Mouse (Mus musculus): Measurements from ENCODE around the gene Hnrnpc. TPM values are rescaled to one million over a fixed set of nuclear protein-coding genes. Genes with fewer than 3 reads are reported as not detected.

The Hnrnpc gene
- 764 and 797 TPM in 2 replicates for polyA plus RNA-seq (2016; fragmentation: Nextera tagmentation; extraction: Ambion mirVana)

DNA sequence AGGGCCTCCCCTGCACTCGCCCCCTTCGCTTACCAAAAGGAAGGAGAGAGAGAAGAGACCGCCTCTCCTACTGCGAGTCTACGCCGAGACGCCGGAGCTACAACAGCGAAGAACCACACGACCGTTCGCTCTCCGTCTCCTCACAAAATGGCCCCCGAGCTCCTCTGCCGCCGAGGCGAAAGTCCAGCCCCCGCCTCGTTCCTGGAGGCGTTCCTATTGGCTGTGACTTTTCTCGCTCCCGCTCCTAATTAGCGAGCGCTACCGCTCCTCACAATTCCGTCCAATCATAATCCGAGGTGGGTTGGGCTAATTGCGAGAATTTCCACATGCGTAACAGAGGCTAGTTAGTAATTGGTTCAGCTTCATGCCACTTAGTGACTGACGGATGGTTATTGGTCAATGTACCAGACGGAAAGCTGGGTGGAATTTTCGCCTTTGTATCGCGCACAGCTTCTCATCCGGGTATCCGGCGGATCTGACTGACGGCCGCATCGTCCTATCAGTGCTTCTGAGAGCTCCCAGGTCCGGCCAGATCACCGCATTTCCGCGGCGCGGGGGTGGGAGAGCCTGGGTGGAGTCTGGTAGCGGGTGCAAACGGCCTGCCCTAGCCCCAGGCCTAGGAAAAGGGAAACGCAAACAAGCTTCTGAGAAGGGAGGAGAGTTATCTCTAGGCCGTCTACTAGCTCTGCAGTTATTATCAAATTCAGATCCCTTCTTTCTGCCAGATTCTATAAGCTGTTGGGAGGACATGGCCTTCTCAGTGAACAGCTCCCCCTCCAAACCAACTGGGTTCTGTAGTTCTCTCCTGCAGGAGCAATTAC, at the start of gene Hnrnpc:
Gene Hnrnpc (minus strand): TSS at position 173 of the 821 bp plus-strand sequence.
- under 1% methylated on average over 50 of the region's 50 CpGs for WGBS
- ATAC-seq (ENCODE audit: low FRiP score, low read depth): peak; percentile 99

GRCm38 (mm10) chr14:52152613-52153012, 48.8 kb upstream of the Hnrnpc start:
- Histone ChIP-seq H3K27me3 (replicated peaks) (no peaks in the 10 kb centered on the region), H3K27ac (no peak overlapping the region), H3K9ac (no peak overlapping the region), H3K4me2 (replicated peaks) (no peak overlapping the region), H3K9me3 (no peaks in the 10 kb centered on the region), H3K4me3 (no peak overlapping the region), H3K36me3 (0 out of 2 replicates have a peak, but pooled peaks cover under 1% of the 10 kb centered on the region), H3K4me1 (no peaks in the 10 kb centered on the region)
- WGBS: 51% methylated on average over 3 of the region's 3 CpGs
- no peak for ATAC-seq (ENCODE audit: low FRiP score, low read depth)

More for the DNA sequence above, at the start of gene Hnrnpc:
- H3K4me3 ChIP-seq: peak within 1 kb of the TSS; percentile 86
- peak within 1 kb of the TSS; percentile 88 for H3K27ac ChIP-seq
- no peaks in the 10 kb centered on the region for H3K9me3 ChIP-seq
- H3K9ac ChIP-seq: peak within 1 kb of the TSS; percentile 96
- H3K36me3 ChIP-seq: peaks cover 4% of the 10 kb centered on the region
- no peaks in the 10 kb centered on the region for H3K27me3 ChIP-seq (replicated peaks)
- H3K4me2 ChIP-seq (replicated peaks): peak within 1 kb of the TSS; percentile 71
- peaks cover 25% of the 10 kb centered on the region for H3K4me1 ChIP-seq

DNA sequence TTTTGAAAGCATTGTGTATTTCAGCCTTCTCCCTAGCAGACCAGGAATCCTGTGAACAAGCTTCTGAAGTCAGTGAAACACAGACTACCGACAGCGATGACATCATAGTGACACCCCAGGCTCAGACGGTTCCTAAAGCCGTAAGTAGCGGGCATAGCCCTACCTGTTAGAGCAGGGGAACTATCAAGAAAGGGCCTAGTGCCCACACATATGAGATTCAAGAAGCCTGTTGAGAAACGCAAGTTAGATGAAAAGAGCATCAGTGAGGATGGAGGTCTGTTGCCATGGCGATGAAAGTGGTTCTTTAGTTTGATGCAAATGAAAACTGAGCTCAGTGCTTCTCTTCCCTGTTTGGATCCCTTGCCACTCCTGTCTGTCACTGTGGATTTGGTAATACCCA, 48.4 kb upstream of the Hnrnpc start:
- no peaks in the 10 kb centered on the region for H3K4me1 ChIP-seq
- H3K9me3 ChIP-seq: no peaks in the 10 kb centered on the region
- H3K27me3 ChIP-seq (replicated peaks): no peaks in the 10 kb centered on the region
- no peak overlapping the region for H3K4me2 ChIP-seq (replicated peaks)
- WGBS: 36% methylated on average over 7 of the region's 7 CpGs
- no peaks in the 10 kb centered on the region for H3K36me3 ChIP-seq
- no peak overlapping the region for H3K4me3 ChIP-seq
- H3K27ac ChIP-seq: no peak overlapping the region
- ATAC-seq (ENCODE audit: low FRiP score, low read depth): no peak
- no peak overlapping the region for H3K9ac ChIP-seq

DNA sequence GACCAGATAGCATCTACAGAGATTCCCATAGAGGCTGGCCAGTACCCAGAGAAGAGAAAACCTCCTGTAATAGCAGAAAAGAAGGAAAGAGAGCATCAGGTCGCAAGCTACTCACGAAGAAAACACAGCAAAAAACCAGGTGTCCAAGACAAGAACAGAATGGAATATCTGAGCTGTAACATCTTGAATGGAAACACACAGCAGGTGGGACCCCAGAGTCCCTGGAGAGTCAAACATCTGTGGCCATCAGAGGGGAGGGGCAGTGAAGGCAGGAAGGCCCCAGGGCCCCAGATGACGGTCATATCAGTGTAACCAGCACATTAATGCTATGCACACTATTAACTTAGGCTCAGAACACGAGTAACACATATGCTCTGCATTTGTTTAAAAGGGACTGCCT, 46.1 kb upstream of the Hnrnpc start:
- no peaks in the 10 kb centered on the region for H3K27me3 ChIP-seq (replicated peaks)
- H3K4me2 ChIP-seq (replicated peaks): no peak overlapping the region
- no peaks in the 10 kb centered on the region for H3K4me1 ChIP-seq
- ATAC-seq (ENCODE audit: low FRiP score, low read depth): no peak
- no peak overlapping the region for H3K4me3 ChIP-seq
- no peaks in the 10 kb centered on the region for H3K36me3 ChIP-seq
- no peak overlapping the region for H3K27ac ChIP-seq
- H3K9me3 ChIP-seq: no peaks in the 10 kb centered on the region
- no peak overlapping the region for H3K9ac ChIP-seq
- WGBS: 58% methylated on average over 4 of the region's 4 CpGs

DNA sequence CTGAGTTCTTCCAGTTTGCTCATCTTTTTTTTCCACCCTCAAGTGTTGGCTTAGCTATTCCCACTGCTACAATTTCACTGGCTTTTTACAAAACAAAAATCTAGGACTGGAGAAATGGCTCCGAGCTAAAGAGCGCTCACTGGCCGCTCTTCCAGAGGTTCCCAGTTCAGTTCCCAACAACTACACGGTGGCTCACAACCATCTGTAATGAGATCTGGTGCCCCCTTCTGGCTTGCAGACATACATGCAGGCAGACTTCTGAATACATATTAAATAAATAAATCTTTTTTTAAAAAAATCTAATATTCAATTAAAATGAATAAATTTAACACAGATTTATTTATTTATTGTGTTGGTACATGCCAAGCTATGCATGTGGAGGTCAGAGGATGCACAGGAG, 42.7 kb upstream of the Hnrnpc start:
- no peak overlapping the region for H3K9ac ChIP-seq
- ATAC-seq (ENCODE audit: low FRiP score, low read depth): no peak
- no peaks in the 10 kb centered on the region for H3K4me1 ChIP-seq
- no peaks in the 10 kb centered on the region for H3K36me3 ChIP-seq
- no peaks in the 10 kb centered on the region for H3K9me3 ChIP-seq
- no peak overlapping the region for H3K4me2 ChIP-seq (replicated peaks)
- no peaks in the 10 kb centered on the region for H3K27me3 ChIP-seq (replicated peaks)
- no peak overlapping the region for H3K4me3 ChIP-seq
- 65% methylated on average over 4 of the region's 4 CpGs for WGBS
- H3K27ac ChIP-seq: no peak overlapping the region

DNA sequence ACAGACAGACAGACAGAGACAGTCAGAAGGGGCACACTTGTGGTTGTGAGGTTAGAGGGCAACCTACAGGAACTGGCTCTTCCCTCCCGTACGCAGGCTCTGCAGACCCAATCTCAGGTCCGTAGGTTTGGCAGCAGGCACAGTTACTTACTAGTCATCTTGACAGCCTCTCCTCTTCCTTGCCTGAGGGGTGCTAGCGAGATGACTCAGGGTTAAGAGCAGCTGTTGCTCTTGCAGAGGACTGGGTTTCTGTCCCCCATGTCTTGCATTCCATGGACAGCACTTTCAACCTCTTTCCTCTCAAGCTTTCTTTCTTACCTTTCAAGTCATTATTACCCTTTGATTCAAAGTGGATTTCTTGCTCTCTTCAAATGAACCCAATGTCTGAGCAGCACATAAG, 40.3 kb upstream of the Hnrnpc start:
- H3K27me3 ChIP-seq (replicated peaks): no peaks in the 10 kb centered on the region
- H3K36me3 ChIP-seq: no peaks in the 10 kb centered on the region
- H3K27ac ChIP-seq: no peak overlapping the region
- H3K4me3 ChIP-seq: no peak overlapping the region
- no peak overlapping the region for H3K9ac ChIP-seq
- H3K4me1 ChIP-seq: no peaks in the 10 kb centered on the region
- ATAC-seq (ENCODE audit: low FRiP score, low read depth): no peak
- no peak overlapping the region for H3K4me2 ChIP-seq (replicated peaks)
- 86% methylated on average over 4 of the region's 4 CpGs for WGBS
- H3K9me3 ChIP-seq: no peaks in the 10 kb centered on the region

DNA sequence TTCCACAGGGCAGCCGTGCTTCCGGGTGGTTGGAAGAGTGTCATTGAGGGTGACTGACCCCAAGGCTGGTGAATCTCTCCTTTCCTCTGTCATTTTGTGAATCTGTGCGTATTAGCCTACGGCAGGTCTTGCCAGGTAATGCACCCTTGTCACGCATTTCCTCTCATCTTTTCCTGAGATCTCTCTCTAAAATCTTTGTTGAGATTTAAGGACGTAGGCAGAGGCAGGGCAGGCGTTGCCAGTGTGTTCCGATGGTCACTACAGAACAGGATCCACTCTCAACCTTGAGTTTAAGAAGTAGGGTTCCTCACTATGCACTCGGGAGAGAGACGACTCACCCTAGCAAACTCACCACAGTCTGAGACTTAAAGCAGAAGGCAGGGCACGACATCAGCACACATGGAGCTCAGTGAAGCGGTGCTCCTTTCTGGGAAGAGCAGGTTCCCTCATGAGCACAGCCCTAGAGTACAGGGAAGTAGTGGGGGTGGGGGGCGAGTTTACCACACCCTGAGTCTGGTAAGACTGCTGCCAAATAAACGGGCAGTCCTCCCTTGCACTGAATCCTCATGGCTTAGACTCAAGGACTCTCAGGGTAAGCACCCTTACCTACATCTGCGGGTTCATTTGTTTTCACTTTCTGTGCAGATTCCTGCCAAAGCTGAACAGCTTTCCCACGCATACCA, 37.8 kb upstream of the Hnrnpc start:
- Histone ChIP-seq H3K4me2 (replicated peaks) (no peak overlapping the region), H3K36me3 (no peaks in the 10 kb centered on the region), H3K9me3 (no peaks in the 10 kb centered on the region), H3K4me3 (no peak overlapping the region), H3K9ac (no peak overlapping the region), H3K27me3 (replicated peaks) (no peaks in the 10 kb centered on the region), H3K27ac (no peak overlapping the region), H3K4me1 (no peaks in the 10 kb centered on the region)
- ATAC-seq (ENCODE audit: low FRiP score, low read depth): no peak
- WGBS: 78% methylated on average over 16 of the region's 16 CpGs

GRCm38 (mm10) chr14:52140577-52141444, 37.0 kb upstream of the Hnrnpc start:
- no peaks in the 10 kb centered on the region for H3K27me3 ChIP-seq (replicated peaks)
- no peaks in the 10 kb centered on the region for H3K36me3 ChIP-seq
- no peak overlapping the region for H3K9ac ChIP-seq
- no peak for ATAC-seq (ENCODE audit: low FRiP score, low read depth)
- H3K27ac ChIP-seq: no peak overlapping the region
- no peaks in the 10 kb centered on the region for H3K9me3 ChIP-seq
- no peak overlapping the region for H3K4me2 ChIP-seq (replicated peaks)
- 59% methylated on average over 19 of the region's 19 CpGs for WGBS
- H3K4me1 ChIP-seq: no peaks in the 10 kb centered on the region
- H3K4me3 ChIP-seq: no peak overlapping the region

DNA sequence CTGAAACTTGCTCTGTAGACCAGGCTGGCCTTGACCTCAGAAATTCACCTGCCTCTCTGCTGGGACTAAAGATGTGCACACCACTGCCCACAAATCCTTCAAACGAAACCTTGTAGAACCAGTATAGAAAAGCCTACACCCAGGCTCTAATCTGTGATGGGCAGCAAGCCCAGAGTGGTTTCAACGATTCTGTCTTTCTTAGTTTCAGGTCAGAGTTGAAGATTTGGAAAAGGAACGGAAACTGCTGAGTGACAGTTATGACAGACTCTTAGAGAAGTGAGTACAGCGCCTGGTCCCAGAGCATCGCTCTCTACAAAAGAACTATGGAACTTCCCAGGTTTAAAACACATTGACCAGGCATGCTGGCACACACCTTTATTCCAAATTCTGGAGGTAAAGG, 29.8 kb upstream of the Hnrnpc start:
- no peak overlapping the region for H3K4me3 ChIP-seq
- no peaks in the 10 kb centered on the region for H3K9me3 ChIP-seq
- H3K4me1 ChIP-seq: no peaks in the 10 kb centered on the region
- no peaks in the 10 kb centered on the region for H3K27me3 ChIP-seq (replicated peaks)
- H3K36me3 ChIP-seq: no peaks in the 10 kb centered on the region
- no peak overlapping the region for H3K4me2 ChIP-seq (replicated peaks)
- no peak overlapping the region for H3K27ac ChIP-seq
- WGBS: 87% methylated on average over 5 of the region's 5 CpGs
- ATAC-seq (ENCODE audit: low FRiP score, low read depth): no peak
- H3K9ac ChIP-seq: no peak overlapping the region

DNA sequence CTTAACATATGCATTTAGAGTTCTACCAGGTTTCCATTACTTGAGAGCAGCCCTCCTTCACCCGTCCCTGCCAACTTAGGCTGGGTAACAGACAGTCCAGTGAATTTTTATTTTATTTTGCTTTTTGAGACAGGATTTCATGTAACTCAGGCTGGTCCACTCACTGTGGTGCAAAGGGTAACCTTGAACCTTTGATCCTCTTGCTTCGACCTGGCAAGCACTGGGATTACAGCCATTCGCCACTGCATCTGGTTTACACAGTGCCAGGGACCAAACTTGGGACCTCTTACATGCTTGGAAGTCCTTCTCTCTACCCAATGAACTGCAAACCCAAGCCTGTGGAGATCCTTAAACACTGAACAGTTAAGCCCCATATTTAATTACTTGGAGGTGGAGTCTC, 20.8 kb upstream of the Hnrnpc start:
- Histone ChIP-seq H3K9me3 (no peaks in the 10 kb centered on the region), H3K4me1 (no peaks in the 10 kb centered on the region)

GRCm38 (mm10) chr14:52123918-52124317, 20.1 kb upstream of the Hnrnpc start:
- Histone ChIP-seq H3K4me1 (no peaks in the 10 kb centered on the region), H3K9me3 (no peaks in the 10 kb centered on the region), H3K27me3 (replicated peaks) (0 out of 2 replicates have a peak, but pooled peaks cover 4% of the 10 kb centered on the region), H3K36me3 (no peaks in the 10 kb centered on the region), H3K4me2 (replicated peaks) (no peak overlapping the region), H3K4me3 (no peak overlapping the region), H3K27ac (no peak overlapping the region), H3K9ac (no peak overlapping the region)
- WGBS: 21% methylated on average over 4 of the region's 4 CpGs
- no peak for ATAC-seq (ENCODE audit: low FRiP score, low read depth)

More for the DNA sequence above, 20.8 kb upstream of the Hnrnpc start:
- 94% methylated on average over 3 of the region's 3 CpGs for WGBS
- Histone ChIP-seq H3K36me3 (no peaks in the 10 kb centered on the region), H3K27me3 (replicated peaks) (0 out of 2 replicates have a peak, but pooled peaks cover 4% of the 10 kb centered on the region), H3K9ac (no peak overlapping the region), H3K4me2 (replicated peaks) (no peak overlapping the region), H3K4me3 (no peak overlapping the region), H3K27ac (no peak overlapping the region)
- ATAC-seq (ENCODE audit: low FRiP score, low read depth): no peak

GRCm38 (mm10) chr14:52120169-52120568, 16.3 kb upstream of the Hnrnpc start:
- Histone ChIP-seq H3K4me1 (no peaks in the 10 kb centered on the region), H3K36me3 (no peaks in the 10 kb centered on the region), H3K4me2 (replicated peaks) (peak overlapping the region; percentile 97), H3K9me3 (no peaks in the 10 kb centered on the region), H3K27ac (no peak overlapping the region), H3K9ac (peak overlapping the region; percentile 63; the same call in 1 of the 2 replicates), H3K4me3 (no peak overlapping the region), H3K27me3 (replicated peaks) (0 out of 2 replicates have a peak, but pooled peaks cover 4% of the 10 kb centered on the region)
- WGBS: 60% methylated on average over 7 of the region's 7 CpGs
- no peak for ATAC-seq (ENCODE audit: low FRiP score, low read depth)

All from neural tube, embryonic 12.5 days (tissue).